Mouse (Mus musculus) liver, embryonic 12.5 days (tissue): Measurements from ENCODE around the gene Tldc2. TPM values are rescaled to one million over a fixed set of nuclear protein-coding genes. Genes with fewer than 3 reads are reported as not detected.

ENCODE experiments used
- ATAC-seq: fragments of 200-750 bp; cut with Nextera tagmentation; 2 replicates; pipeline ENCODE4 v1.8.0; 2017; ENCODE audit warnings: moderate number of reproducible peaks, mild to moderate bottlenecking, moderate library complexity
- H3K27ac ChIP-seq: fragments of 300-500 bp; sonication (generic); 2 replicates; pipeline ENCODE4 v1.5.1; 2016; ENCODE audit warnings: mild to moderate bottlenecking
- H3K27me3 ChIP-seq: fragments of 300-500 bp; sonication (generic); replicated peaks from 2 replicates; pipeline ENCODE4 v1.6.1; 2016; ENCODE audit warnings: mild to moderate bottlenecking, moderate library complexity
- H3K36me3 ChIP-seq: fragments of 300-500 bp; sonication (generic); 2 replicates; pipeline ENCODE4 v1.6.1; 2016; ENCODE audit warnings: mild to moderate bottlenecking, moderate library complexity
- H3K4me1 ChIP-seq: fragments of 300-500 bp; sonication (generic); 2 replicates; pipeline ENCODE4 v1.6.1; 2016
- H3K4me2 ChIP-seq: fragments of 300-500 bp; sonication (generic); 2 replicates; pipeline ENCODE4 v1.6.1; 2016; ENCODE audit warnings: mild to moderate bottlenecking, moderate library complexity
- H3K4me3 ChIP-seq: fragments of 300-500 bp; sonication (generic); 2 replicates; pipeline ENCODE4 v1.5.1; 2016; ENCODE audit warnings: mild to moderate bottlenecking, moderate library complexity
- H3K9ac ChIP-seq: fragments of 300-500 bp; sonication (generic); 2 replicates; pipeline ENCODE4 v1.6.1; 2016; ENCODE audit warnings: mild to moderate bottlenecking, moderate library complexity
- H3K9me3 ChIP-seq: fragments of 300-500 bp; sonication (generic); replicated peaks from 2 replicates; pipeline ENCODE4 v1.6.1; 2016; ENCODE audit warnings: mild to moderate bottlenecking, moderate library complexity
- WGBS: fragments of 180-500 bp; shearing (Covaris S2); methylation state at CpG from one replicate; pipeline ENCODE4 v1.1.7; 2016; ENCODE audit not compliant: insufficient replicate concordance; 5-methylcytosine and 5-hydroxymethylcytosine counted together
- polyA plus RNA-seq: library from polyadenylated mRNA; unstranded; fragments of >200 nt; fragmentation: Nextera tagmentation; extraction: Ambion mirVana; gene quantifications from 2 replicates; pipeline ENCODE4 v1.2.1, GENCODE M21; 2016

The Tldc2 gene
- polyA plus RNA-seq, 1 experiment from 2014 or later, result 0.29 TPM

DNA sequence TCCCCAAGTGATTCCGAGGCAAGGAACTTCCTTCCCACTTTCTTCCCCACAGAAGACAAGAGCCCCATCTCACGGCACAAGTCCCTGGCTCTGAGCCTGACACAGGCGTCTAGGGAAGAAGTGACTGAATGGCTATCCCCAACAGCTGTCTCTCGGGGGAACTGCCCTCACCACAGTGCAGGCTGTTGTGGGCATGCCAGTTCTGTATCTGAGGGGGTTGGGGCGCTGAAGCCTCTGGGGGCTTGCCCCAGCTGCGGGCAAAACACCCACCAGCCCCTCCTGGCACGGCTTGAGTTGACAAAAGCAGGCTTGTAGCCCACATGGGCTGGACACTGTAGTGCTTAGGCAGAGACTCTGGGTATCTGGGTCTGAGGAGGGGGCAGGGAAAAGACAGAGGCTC, 22.7 kb upstream of the Tldc2 start:
- no peak for ATAC-seq
- 44% methylated on average over 7 of the region's 7 CpGs for WGBS

GRCm38 (mm10) chr2:157064978-157065878, 21.6 kb upstream of the Tldc2 start:
- Histone ChIP-seq H3K36me3 (peaks cover 1% of the 10 kb centered on the region; the same call in 1 of the 2 replicates), H3K27ac (no peak overlapping the region), H3K4me3 (no peak overlapping the region), H3K27me3 (no peaks in the 10 kb centered on the region), H3K4me2 (no peak overlapping the region), H3K4me1 (peaks cover 46% of the 10 kb centered on the region), H3K9ac (no peak overlapping the region), H3K9me3 (no peaks in the 10 kb centered on the region)
- ATAC-seq, result no peak
- WGBS, result 73% methylated on average over 14 of the region's 14 CpGs

More for the DNA sequence above, 22.7 kb upstream of the Tldc2 start:
- H3K27me3 ChIP-seq, result no peaks in the 10 kb centered on the region
- peaks cover 39% of the 10 kb centered on the region for H3K4me1 ChIP-seq
- H3K36me3 ChIP-seq, result peaks cover 6% of the 10 kb centered on the region; the same call in 1 of the 2 replicates
- no peaks in the 10 kb centered on the region for H3K9me3 ChIP-seq
- no peak overlapping the region for H3K4me3 ChIP-seq
- H3K4me2 ChIP-seq, result no peak overlapping the region
- H3K9ac ChIP-seq, result no peak overlapping the region
- H3K27ac ChIP-seq, result no peak overlapping the region

- Histone ChIP-seq H3K4me2 (no peak overlapping the region), H3K27me3 (no peaks in the 10 kb centered on the region), H3K27ac (no peak overlapping the region), H3K9ac (no peak overlapping the region), H3K4me3 (no peak overlapping the region), H3K36me3 (no peaks in the 10 kb centered on the region), H3K9me3 (no peaks in the 10 kb centered on the region), H3K4me1 (peaks cover 52% of the 10 kb centered on the region)
- no peak for ATAC-seq
- WGBS, result 71% methylated on average over 7 of the region's 7 CpGs
Measured at GRCm38 (mm10) chr2:157065879-157066226, 21.0 kb upstream of the Tldc2 start.

GRCm38 (mm10) chr2:157066731-157067430, 20.0 kb upstream of the Tldc2 start:
- 60% methylated on average over 7 of the region's 7 CpGs for WGBS
- H3K4me3 ChIP-seq, result no peak overlapping the region
- H3K36me3 ChIP-seq, result no peaks in the 10 kb centered on the region
- H3K27me3 ChIP-seq, result no peaks in the 10 kb centered on the region
- H3K27ac ChIP-seq, result 0 out of 2 replicates have a peak overlapping the region, but pooled peaks have one; percentile 5
- H3K4me1 ChIP-seq, result peaks cover 62% of the 10 kb centered on the region
- no peak for ATAC-seq
- no peaks in the 10 kb centered on the region for H3K9me3 ChIP-seq
- no peak overlapping the region for H3K9ac ChIP-seq
- no peak overlapping the region for H3K4me2 ChIP-seq

- Histone ChIP-seq H3K4me3 (no peak overlapping the region), H3K27ac (no peak overlapping the region), H3K9ac (no peak overlapping the region), H3K36me3 (0 out of 2 replicates have a peak, but pooled peaks cover 2% of the 10 kb centered on the region), H3K4me1 (peaks cover 72% of the 10 kb centered on the region), H3K4me2 (no peak overlapping the region), H3K27me3 (no peaks in the 10 kb centered on the region), H3K9me3 (no peaks in the 10 kb centered on the region)
- WGBS, result 73% methylated on average over 14 of the region's 14 CpGs
- no peak for ATAC-seq
Measured at GRCm38 (mm10) chr2:157068701-157069354, 18.0 kb upstream of the Tldc2 start.

DNA sequence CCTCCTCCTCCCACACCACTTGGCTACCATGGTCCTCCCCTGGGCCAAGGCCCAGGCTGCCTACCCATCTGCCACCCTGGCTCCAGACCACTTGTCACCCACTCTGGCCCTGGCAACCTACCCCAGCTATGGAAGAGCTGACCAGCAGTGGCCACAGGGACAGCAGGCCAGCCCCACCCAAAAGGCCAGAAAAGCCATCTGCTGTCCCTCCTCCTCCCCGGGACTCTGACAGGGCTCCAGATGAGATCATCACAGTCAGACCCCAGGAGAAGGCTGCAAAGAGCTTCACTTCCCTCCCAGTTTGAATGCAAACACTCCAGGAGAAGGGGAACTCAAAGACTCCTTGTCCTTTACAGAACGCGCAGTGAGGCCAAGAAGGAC, 17.5 kb upstream of the Tldc2 start:
- Histone ChIP-seq H3K4me2 (no peak overlapping the region), H3K27me3 (no peaks in the 10 kb centered on the region), H3K9me3 (no peaks in the 10 kb centered on the region), H3K36me3 (0 out of 2 replicates have a peak, but pooled peaks cover 2% of the 10 kb centered on the region), H3K4me3 (no peak overlapping the region), H3K27ac (no peak overlapping the region), H3K9ac (no peak overlapping the region), H3K4me1 (peaks cover 72% of the 10 kb centered on the region)
- ATAC-seq, result no peak
- 36% methylated on average over 3 of the region's 3 CpGs for WGBS

DNA sequence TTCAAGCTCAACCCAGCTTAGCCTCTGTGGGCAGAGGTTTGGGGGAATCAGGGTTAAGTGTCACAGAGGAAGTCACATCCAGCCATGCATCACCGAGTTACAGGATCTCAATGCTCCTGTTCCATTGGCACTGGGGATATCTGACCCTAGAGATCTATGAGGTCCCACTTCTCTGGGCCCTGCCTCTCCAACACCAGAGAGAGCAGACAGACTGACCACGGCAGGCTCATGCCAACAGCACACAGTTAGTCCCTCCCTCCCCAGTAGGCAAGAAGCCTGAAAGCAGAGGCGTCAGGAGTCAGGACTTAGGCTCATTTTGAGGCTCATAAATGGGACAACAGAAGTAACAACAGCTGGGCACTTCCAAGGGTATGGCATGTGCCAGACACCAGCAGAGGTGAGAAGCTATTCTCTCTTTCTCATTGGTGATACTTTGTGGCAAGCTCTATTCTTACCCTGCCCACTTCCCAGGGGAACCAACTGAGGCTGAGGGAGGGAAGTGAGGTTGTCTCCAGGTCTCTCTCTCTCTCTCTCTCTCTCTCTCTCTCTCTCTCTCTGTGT, 17.0 kb upstream of the Tldc2 start:
- H3K27ac ChIP-seq, result peak overlapping the region; percentile 46; the same call in 1 of the 2 replicates
- H3K4me2 ChIP-seq, result no peak overlapping the region
- H3K9ac ChIP-seq, result no peak overlapping the region
- H3K27me3 ChIP-seq, result no peaks in the 10 kb centered on the region
- WGBS, result 28% methylated on average over 3 of the region's 3 CpGs
- ATAC-seq, result no peak
- no peaks in the 10 kb centered on the region for H3K9me3 ChIP-seq
- no peak overlapping the region for H3K4me3 ChIP-seq
- H3K4me1 ChIP-seq, result peaks cover 69% of the 10 kb centered on the region
- H3K36me3 ChIP-seq, result 0 out of 2 replicates have a peak, but pooled peaks cover 2% of the 10 kb centered on the region

DNA sequence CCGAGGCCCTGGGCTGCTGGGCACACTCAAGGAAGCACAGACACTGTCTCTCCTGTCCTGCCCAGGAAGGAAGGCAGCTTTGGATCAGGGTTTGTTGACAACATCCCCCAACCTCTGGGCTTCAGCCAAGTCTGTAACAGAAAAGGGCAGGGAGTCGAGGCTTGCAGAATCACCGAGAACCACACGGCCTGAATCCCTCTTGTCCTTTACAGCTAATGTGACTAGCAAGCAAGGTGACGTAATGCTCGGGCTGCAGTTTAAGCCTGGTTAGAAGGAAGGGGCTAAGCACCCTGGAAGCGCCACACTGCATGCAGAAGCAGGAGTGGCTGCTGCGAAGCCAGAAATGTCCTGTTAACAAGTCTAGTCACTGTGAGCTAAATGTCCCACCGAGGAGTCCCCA, 16.5 kb upstream of the Tldc2 start:
- peaks cover 72% of the 10 kb centered on the region for H3K4me1 ChIP-seq
- peak overlapping the region; percentile 46 for H3K27ac ChIP-seq
- no peak overlapping the region for H3K9ac ChIP-seq
- H3K9me3 ChIP-seq, result no peaks in the 10 kb centered on the region
- 0 out of 2 replicates have a peak, but pooled peaks cover 2% of the 10 kb centered on the region for H3K36me3 ChIP-seq
- peaks cover 2% of the 10 kb centered on the region; the same call in 1 of the 2 replicates for H3K27me3 ChIP-seq
- ATAC-seq, result no peak
- H3K4me2 ChIP-seq, result no peak overlapping the region
- 33% methylated on average over 9 of the region's 9 CpGs for WGBS
- no peak overlapping the region for H3K4me3 ChIP-seq

- H3K4me3 ChIP-seq, result no peak overlapping the region
- H3K9ac ChIP-seq, result no peak overlapping the region
- H3K9me3 ChIP-seq, result no peaks in the 10 kb centered on the region
- no peak overlapping the region; the same call in 1 of the 2 replicates for H3K4me2 ChIP-seq
- H3K4me1 ChIP-seq, result peaks cover 76% of the 10 kb centered on the region
- 10% methylated on average over 2 of the region's 2 CpGs for WGBS
- 0 out of 2 replicates have a peak overlapping the region, but pooled peaks have one; percentile 46 for H3K27ac ChIP-seq
- peaks cover 14% of the 10 kb centered on the region for H3K27me3 ChIP-seq
- 0 out of 2 replicates have a peak, but pooled peaks cover 2% of the 10 kb centered on the region for H3K36me3 ChIP-seq
- ATAC-seq, result peak; percentile 61
Measured at GRCm38 (mm10) chr2:157071556-157071955, 15.3 kb upstream of the Tldc2 start.

- Histone ChIP-seq H3K4me2 (no peak overlapping the region), H3K27ac (no peak overlapping the region), H3K36me3 (0 out of 2 replicates have a peak, but pooled peaks cover 2% of the 10 kb centered on the region), H3K4me1 (peaks cover 85% of the 10 kb centered on the region), H3K9me3 (no peaks in the 10 kb centered on the region), H3K27me3 (peaks cover 23% of the 10 kb centered on the region), H3K9ac (no peak overlapping the region), H3K4me3 (no peak overlapping the region)
- WGBS, result 60% methylated on average over 9 of the region's 9 CpGs
- no peak for ATAC-seq
Measured at GRCm38 (mm10) chr2:157072316-157072990, 14.4 kb upstream of the Tldc2 start.
